Mouse (Mus musculus) bone marrow, adult 2 months (tissue): Measurements from ENCODE around the gene Cox6a1.

ENCODE experiments used
- CTCF ChIP-seq: fragments of 200-500 bp; IDR thresholded peaks from 2 replicates; pipeline ENCODE4 v1.5.1; 2011; ENCODE audit warnings: low read length, control low read depth; ENCODE audit not compliant: control insufficient read depth, insufficient read depth
- POLR2A ChIP-seq: fragments of 200-500 bp; IDR thresholded peaks from 2 replicates; pipeline ENCODE4 v1.6.1; 2011; ENCODE audit warnings: low read depth, mild to moderate bottlenecking, control low read depth, low read length, borderline replicate concordance; ENCODE audit not compliant: control insufficient read depth

DNA sequence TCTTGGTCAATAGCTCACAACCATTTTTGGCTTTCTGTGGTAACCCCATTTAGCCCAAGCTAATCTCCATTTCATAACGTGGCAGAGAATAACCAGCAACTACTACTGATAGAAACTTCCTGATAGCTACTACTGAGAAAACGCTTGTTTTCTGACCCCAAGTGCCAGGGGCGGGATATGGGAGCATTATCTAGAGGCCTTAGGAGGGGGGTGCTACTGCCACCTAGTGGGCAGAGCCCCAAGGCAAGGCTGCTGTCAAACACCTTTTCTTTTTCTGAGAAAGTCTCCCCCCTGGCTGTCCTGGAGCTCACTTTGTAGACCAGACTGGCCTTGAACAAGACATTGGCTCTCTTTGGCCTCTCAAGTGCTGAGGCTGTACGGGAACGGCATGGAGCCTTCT, 1.2 kb downstream of the Cox6a1 start:
- TF ChIP-seq POLR2A, result no peak
- TF ChIP-seq CTCF, result peak; percentile 90
